ENCODE assay signal across 1 mouse cellular context in the genomic region with DNA sequence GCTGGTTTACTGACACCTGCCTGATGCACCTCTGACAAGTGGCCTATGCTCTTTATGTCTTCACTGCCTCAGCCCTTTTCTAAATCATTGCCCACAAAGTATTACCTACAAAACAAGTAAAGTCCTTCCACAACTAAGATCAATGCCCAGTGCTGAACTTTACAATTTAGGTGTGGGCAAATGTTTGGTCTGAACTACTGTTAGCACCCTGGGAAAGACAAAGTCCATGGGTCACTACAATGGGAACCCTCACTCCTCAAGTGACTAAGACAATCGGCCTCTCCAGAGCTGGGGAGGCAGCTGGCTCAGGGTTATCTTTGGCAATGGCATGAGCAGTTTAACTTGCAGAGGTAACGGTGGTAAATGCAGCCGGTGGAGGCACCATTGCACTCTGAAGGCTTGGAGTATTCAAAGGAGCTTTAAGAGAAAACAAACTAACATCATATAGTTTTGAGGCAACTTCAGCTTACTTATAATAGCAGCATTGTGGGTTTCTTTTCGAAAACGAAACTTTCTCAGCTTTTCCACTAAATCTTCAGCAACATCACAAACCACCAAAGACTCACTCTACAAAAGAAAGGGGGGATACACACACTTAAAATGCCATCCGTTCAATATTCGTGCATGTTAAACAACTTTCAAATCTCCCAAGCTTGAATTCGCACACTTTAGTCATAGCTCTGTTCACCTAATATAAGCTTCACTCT.
TF ChIP-seq lines count a peak whose summit lies in the region.

No protein-coding gene starts in this region.

TF ChIP-seq in CH12.LX, 34 proteins besides CTCF, POLR2A, EP300 and RAD21:
- TF ChIP-seq JUN (IDR thresholded peaks at IDR 0.05; ENCODE audit: insufficient read depth, low read depth, low read length) (peak; percentile 27; the same call in 1 of the 2 replicates), E2F4 (IDR thresholded peaks at IDR 0.05; ENCODE audit: insufficient replicate concordance, low read depth, low read length) (no peak), MXI1 (IDR thresholded peaks at IDR 0.05; ENCODE audit: low read depth, low read length) (no peak), USF2 (conservative IDR thresholded peaks at IDR 0.05; ENCODE audit: low read depth, low read length) (no peak), MYC (IDR thresholded peaks at IDR 0.05; ENCODE audit: low read depth, low read length) (no peak), KAT2A (IDR thresholded peaks at IDR 0.05; ENCODE audit: insufficient replicate concordance, low read length) (no peak), MEF2A (IDR thresholded peaks at IDR 0.05; ENCODE audit: borderline replicate concordance, low read depth, low read length) (peak; percentile 65; the same call in 1 of the 2 replicates), SMC3 (IDR thresholded peaks at IDR 0.05; ENCODE audit: low read depth, low read length) (no peak), ZKSCAN1 (IDR thresholded peaks at IDR 0.05; ENCODE audit: borderline replicate concordance, low read depth, low read length) (no peak), PAX5 (IDR thresholded peaks at IDR 0.05; ENCODE audit: low read length) (no peak), ETS1 (conservative IDR thresholded peaks at IDR 0.05; ENCODE audit: low read depth, low read length) (peak; percentile 40; the same call in 1 of the 2 replicates), NELFE (IDR thresholded peaks at IDR 0.05; ENCODE audit: low read depth, low read length) (no peak), BHLHE40 (IDR thresholded peaks at IDR 0.05; ENCODE audit: low read depth, low read length) (no peak), SIN3A (IDR thresholded peaks at IDR 0.05; ENCODE audit: low read length) (no peak), MAFK (IDR thresholded peaks at IDR 0.05; ENCODE audit: insufficient replicate concordance, low read length) (no peak), ZC3H11A (IDR thresholded peaks at IDR 0.05; ENCODE audit: low read depth, low read length) (no peak), POLR2AphosphoS2 (IDR thresholded peaks at IDR 0.05; ENCODE audit: low read depth, low read length) (no peak), CHD2 (IDR thresholded peaks at IDR 0.05; ENCODE audit: low read length) (no peak), MAX (IDR thresholded peaks at IDR 0.05; ENCODE audit: low read length) (no peak), JUND (conservative IDR thresholded peaks at IDR 0.05; ENCODE audit: low read depth, low read length) (no peak), GABPA (IDR thresholded peaks at IDR 0.05; ENCODE audit: insufficient replicate concordance, low read depth, low read length) (no peak), IRF4 (IDR thresholded peaks at IDR 0.05; ENCODE audit: low read depth, low read length) (peak; percentile 75), NRF1 (IDR thresholded peaks at IDR 0.05; ENCODE audit: low read depth, low read length) (no peak)
TF ChIP-seq in CH12.LX: peak in this region for 4.
